Mouse (Mus musculus) midbrain, embryonic 10.5 days (tissue): ENCODE data around the gene Rbfox1. TPM values are rescaled to one million over a fixed set of nuclear protein-coding genes. Genes with fewer than 3 reads are reported as not detected.

Source experiments
- DNase-seq: peaks from one replicate; pipeline ENCODE4 v3.0.0-alpha.2; 2017; ENCODE audit warnings: low spot score
- H3K27ac ChIP-seq: fragments of 300-500 bp; sonication (generic); replicated peaks from 2 replicates; pipeline ENCODE4 v1.5.1; 2016; ENCODE audit warnings: mild to moderate bottlenecking
- H3K27me3 ChIP-seq: fragments of 300-500 bp; sonication (generic); 2 replicates; pipeline ENCODE4 v1.6.1; 2016; ENCODE audit warnings: low read depth, mild to moderate bottlenecking; ENCODE audit not compliant: poor library complexity, severe bottlenecking
- H3K36me3 ChIP-seq: fragments of 300-500 bp; sonication (generic); 2 replicates; pipeline ENCODE4 v1.6.1; 2016; ENCODE audit warnings: mild to moderate bottlenecking, moderate library complexity
- H3K4me1 ChIP-seq: fragments of 300-500 bp; sonication (generic); 2 replicates; pipeline ENCODE4 v1.6.1; 2016
- H3K4me3 ChIP-seq: fragments of 300-500 bp; sonication (generic); 2 replicates; pipeline ENCODE4 v1.5.1; 2016; ENCODE audit warnings: mild to moderate bottlenecking, moderate library complexity
- H3K9me3 ChIP-seq: fragments of 300-500 bp; sonication (generic); replicated peaks from 2 replicates; pipeline ENCODE4 v1.6.1; 2016; ENCODE audit warnings: mild to moderate bottlenecking
- WGBS: fragments of 180-500 bp; shearing (Covaris S2); methylation state at CpG from one replicate; pipeline ENCODE4 v1.1.7; 2016; 5-methylcytosine and 5-hydroxymethylcytosine counted together
- polyA plus RNA-seq: library from polyadenylated mRNA; unstranded; fragments of >200 nt; fragmentation: Nextera tagmentation; extraction: Ambion mirVana; gene quantifications from 2 replicates; pipeline ENCODE4 v1.2.1, GENCODE M21; 2016

The Rbfox1 gene
- polyA plus RNA-seq, 1 experiment from 2014 or later, result 2.5 TPM

DNA sequence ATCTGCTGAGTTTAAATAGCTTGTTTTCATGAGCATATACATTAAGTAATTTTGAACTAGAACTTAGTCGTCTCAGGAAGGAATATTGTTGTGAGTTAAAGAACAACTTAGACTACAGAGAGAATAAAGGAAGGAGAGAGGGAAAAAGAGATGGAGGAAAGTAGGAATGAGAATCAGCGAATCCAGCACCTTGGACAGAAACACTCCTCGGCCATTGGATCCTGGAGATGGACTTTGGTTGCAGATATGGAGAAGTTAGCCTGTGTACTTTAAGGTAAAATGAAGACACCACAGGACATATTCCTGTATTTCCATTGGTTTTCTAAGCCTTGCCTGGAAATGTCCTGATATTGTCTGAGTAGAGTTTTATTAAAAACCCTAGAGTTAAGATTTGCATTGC, 1045.6 kb downstream of the Rbfox1 start:
- no peak for DNase-seq
- 71% methylated on average over 3 of the region's 3 CpGs for WGBS
- Histone ChIP-seq H3K4me3 (no peak overlapping the region), H3K36me3 (no peaks in the 10 kb centered on the region), H3K4me1 (no peaks in the 10 kb centered on the region), H3K27me3 (no peaks in the 10 kb centered on the region), H3K27ac (no peak overlapping the region), H3K9me3 (no peaks in the 10 kb centered on the region)

DNA sequence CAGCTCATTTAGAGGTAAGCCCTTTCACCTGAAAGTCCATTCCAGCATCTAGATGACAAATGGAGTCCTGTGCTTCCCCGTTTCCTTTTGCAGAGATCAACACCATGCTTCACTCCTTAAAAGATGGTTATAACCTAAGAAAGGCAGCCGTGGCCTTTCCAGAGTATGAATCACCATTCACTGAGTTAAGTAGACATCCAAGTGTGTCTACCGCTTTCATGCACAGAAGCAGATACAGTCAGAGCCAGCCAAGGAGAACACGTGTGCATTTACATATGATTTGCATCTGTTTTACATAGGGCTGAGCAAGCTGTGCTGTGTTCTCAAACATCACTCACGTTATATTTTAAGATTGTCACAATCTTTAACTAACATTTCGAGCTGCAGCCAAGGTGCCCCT, 1061.0 kb downstream of the Rbfox1 start:
- Histone ChIP-seq H3K4me1 (no peaks in the 10 kb centered on the region), H3K36me3 (no peaks in the 10 kb centered on the region), H3K9me3 (no peaks in the 10 kb centered on the region), H3K27ac (no peak overlapping the region), H3K27me3 (no peaks in the 10 kb centered on the region), H3K4me3 (no peak overlapping the region)
- no peak for DNase-seq
- 88% methylated on average over 6 of the region's 6 CpGs for WGBS

DNA sequence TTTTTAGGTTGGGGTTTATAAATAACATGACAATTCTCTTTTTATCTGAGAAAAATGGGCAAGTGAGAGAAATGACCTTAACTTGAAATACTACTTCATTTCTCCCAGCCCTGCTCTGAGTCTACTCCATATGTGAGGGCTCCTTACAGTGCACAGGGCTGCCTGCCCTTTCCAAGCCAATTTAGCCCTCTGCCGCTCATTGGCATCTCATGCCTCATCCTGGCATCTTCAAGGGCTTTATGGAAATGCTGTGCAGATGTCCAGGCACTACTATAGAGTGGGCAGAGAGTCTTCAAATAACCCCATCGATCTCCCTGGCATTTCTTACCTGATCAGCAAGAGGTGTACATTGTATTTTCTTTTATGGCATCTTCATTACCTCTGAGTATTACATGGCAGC, 1064.5 kb downstream of the Rbfox1 start:
- no peaks in the 10 kb centered on the region for H3K36me3 ChIP-seq
- no peaks in the 10 kb centered on the region for H3K27me3 ChIP-seq

DNA sequence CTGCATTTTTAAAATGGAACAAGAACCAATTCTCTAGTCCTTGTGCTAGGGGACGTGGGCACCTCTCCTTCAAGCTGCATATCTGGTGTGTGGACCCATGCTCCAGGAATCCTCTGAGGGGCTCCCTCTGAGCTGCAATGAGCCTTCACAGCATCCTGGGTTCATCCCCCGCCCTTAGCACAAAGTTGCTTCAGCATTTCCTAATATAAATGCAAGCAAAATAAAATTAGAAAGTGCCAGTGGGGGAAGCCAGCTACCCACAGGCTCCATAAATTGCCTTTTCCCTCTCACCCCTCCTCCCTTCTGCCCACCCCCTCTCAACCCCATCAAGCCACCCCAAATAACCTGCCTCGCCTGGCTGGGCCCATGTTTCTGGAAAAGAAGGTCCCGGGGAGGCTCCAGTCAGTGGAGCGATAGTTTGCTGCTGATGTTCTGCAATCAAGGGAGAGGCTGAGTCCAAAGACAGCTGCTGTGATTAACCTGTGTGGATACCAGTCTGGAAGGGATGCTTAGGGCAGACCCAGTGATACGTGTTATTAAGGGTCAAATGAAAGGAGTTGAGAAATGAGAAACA, 1070.0 kb downstream of the Rbfox1 start:
- no peak overlapping the region for H3K27ac ChIP-seq
- H3K9me3 ChIP-seq, result no peaks in the 10 kb centered on the region
- DNase-seq, result no peak
- H3K4me3 ChIP-seq, result no peak overlapping the region
- 89% methylated on average over 6 of the region's 6 CpGs for WGBS
- no peaks in the 10 kb centered on the region for H3K4me1 ChIP-seq
- H3K27me3 ChIP-seq, result peaks cover 7% of the 10 kb centered on the region; the same call in 1 of the 2 replicates
- H3K36me3 ChIP-seq, result no peaks in the 10 kb centered on the region

More for the DNA sequence above, 1064.5 kb downstream of the Rbfox1 start:
- 88% methylated on average over 2 of the region's 2 CpGs for WGBS
- Histone ChIP-seq H3K9me3 (no peaks in the 10 kb centered on the region), H3K4me3 (no peak overlapping the region), H3K27ac (no peak overlapping the region), H3K4me1 (no peaks in the 10 kb centered on the region)
- DNase-seq, result no peak

DNA sequence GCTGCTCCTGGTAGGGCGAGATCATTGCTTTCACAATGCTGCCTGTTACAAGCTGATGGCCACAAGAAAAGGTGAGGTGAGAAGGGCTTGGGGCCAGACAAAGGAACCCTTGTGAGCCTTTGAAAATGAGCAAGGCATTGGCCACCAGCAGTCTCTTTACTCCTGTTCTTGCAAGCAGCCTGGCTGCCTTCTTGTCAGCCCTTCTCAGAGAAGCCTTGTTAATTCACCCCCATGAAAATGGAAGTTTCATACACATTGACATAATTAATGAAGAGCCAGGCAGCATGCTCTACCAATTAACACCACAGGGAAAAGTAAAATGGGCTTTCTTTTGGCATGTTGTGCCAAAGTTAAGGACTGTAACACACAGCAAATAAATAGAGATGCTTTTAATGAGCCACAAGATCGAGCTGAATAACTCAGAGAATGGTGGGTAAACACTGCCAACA, 1076.8 kb downstream of the Rbfox1 start:
- DNase-seq, result peak; percentile 14
- peaks cover 30% of the 10 kb centered on the region for H3K4me1 ChIP-seq
- no peak overlapping the region for H3K4me3 ChIP-seq
- H3K27me3 ChIP-seq, result peaks cover 28% of the 10 kb centered on the region; the same call in 1 of the 2 replicates
- WGBS, result 43% methylated on average over 2 of the region's 2 CpGs
- H3K36me3 ChIP-seq, result no peaks in the 10 kb centered on the region
- H3K27ac ChIP-seq, result no peak overlapping the region
- no peaks in the 10 kb centered on the region for H3K9me3 ChIP-seq

DNA sequence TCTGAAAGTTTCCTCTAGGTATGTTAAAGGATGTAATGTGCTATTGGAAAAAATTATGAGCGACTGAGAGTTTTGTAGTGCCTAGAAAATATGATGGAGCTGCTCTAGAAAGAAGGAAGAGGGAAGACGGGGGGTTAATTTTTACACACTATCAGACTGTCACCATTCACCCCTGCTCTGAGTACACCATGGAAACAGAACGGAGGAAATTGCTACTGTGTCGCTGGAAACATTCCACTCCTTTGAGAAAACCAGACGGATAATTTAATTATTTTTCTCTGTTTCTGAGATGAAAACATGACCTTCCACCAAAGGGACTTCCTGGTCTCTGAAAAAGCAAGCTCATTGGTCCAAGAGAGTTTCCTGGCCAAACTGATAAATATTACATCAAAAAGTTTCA, 1077.4 kb downstream of the Rbfox1 start:
- peaks cover 31% of the 10 kb centered on the region; the same call in 1 of the 2 replicates for H3K27me3 ChIP-seq

DNA sequence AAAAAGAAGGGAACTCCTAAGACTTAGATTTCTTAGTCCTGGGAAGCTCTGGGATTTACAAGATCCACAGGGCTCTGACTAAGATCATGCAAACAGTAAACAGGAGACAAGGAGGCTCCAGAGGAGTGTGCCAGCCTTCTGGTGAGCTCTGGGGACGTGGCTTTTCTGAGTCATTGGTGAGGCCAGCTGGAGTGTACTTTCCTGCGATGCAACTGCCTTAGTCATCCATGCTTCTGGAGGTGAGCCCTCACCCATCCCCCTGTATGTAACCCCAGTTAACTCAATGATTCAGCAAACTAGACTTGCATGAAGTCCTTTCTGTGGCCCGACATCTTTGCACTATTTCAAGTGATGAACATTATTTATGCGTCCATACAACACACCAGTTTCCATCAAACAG, 1078.4 kb downstream of the Rbfox1 start:
- 84% methylated on average over 4 of the region's 4 CpGs for WGBS
- DNase-seq, result no peak
- peaks cover 34% of the 10 kb centered on the region; the same call in 1 of the 2 replicates for H3K27me3 ChIP-seq
- peaks cover 30% of the 10 kb centered on the region for H3K4me1 ChIP-seq
- H3K9me3 ChIP-seq, result no peaks in the 10 kb centered on the region
- H3K4me3 ChIP-seq, result no peak overlapping the region
- no peak overlapping the region for H3K27ac ChIP-seq
- no peaks in the 10 kb centered on the region for H3K36me3 ChIP-seq

More for the DNA sequence above, 1077.4 kb downstream of the Rbfox1 start:
- Histone ChIP-seq H3K4me3 (no peak overlapping the region), H3K27ac (no peak overlapping the region), H3K36me3 (no peaks in the 10 kb centered on the region), H3K4me1 (peaks cover 30% of the 10 kb centered on the region), H3K9me3 (no peaks in the 10 kb centered on the region)
- 65% methylated on average over 5 of the region's 5 CpGs for WGBS
- no peak for DNase-seq

DNA sequence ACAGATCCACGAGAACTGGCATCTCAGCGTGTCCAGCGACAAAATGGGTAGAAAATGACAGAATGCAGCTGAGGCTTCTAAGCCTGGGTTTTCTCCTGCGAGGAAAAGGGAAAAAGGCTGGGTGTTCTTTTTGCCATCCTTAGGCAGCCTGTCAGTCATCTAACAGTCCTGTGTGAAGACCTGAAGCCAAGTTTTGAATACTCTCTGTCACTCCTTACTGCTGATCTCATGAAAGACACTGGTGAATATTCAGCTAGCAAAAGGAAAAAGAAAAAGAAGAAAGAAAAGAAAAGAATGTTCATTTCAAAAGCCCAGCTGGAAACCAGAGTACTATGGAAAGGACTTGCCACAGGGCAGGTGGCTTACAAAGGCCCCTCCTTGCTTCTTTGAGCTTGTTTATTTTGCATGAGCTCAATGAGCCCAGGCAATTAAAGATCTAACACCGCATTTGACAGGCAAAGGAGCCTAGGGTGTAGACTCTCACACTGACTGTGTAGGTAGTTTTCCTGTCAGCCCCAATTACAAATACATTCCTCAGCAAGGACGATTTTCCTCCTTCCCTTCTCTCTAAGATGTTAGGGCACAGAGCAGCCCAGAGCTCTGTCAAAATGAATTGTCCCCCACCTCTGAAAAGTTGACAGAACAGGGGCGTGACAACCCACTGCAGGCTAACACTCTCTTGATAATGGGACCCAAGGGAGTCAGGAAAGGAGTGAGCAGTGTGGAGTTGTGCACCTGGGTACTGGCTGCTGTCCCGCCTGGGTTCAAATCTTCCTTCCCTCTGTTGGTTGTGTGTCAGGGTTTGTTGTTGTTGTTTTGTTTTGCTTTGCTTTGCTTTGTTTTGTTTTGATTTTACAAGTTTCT, 1079.8 kb downstream of the Rbfox1 start:
- WGBS, result 5% methylated on average over 8 of the region's 8 CpGs
- peak; percentile 12 for DNase-seq
- H3K27me3 ChIP-seq, result peaks cover 30% of the 10 kb centered on the region; the same call in 1 of the 2 replicates
- no peak overlapping the region for H3K4me3 ChIP-seq
- 0 out of 2 replicates have a peak overlapping the region, but pooled peaks have one; percentile 17 for H3K27ac ChIP-seq
- H3K9me3 ChIP-seq, result no peaks in the 10 kb centered on the region
- H3K36me3 ChIP-seq, result no peaks in the 10 kb centered on the region
- peaks cover 30% of the 10 kb centered on the region for H3K4me1 ChIP-seq

DNA sequence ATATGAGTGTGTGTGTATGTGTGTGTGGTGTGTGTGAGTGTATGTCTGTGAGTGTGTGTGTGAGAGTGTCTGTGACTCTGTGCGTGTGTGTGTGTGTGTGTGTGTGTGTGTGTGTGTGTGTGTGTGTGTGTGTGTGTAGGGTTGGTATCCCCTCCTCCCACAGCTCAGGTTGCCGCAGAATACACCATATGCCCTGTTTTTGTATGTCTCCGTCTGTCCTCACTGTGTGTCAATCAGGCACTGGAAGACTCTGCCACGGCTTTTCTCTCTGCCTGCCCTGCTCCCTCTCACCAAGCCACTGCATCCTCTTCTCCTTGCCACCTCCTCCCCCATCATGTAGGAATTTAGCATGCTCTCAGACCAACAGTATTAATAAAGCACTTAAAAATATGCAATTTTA, 1084.8 kb downstream of the Rbfox1 start:
- H3K4me3 ChIP-seq, result no peak overlapping the region

DNA sequence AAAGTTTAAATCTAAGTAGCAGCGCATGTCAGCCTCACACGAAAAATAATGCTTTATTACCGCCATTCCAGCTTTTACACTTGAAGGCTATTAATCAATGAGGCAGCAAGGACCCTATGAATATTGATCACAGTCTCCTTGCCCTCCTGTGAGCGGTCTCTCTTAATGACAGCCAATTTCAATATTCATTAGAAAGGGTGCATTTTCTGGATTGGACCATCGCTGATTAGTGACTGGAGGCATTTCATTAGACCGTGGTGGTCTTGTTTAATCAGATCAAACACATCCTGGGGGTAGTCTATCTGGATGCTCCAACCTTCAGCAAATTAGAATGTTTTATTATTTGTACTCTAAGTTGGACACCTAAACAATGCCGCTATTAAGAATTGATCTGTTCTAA, 1091.2 kb downstream of the Rbfox1 start:
- no peak for DNase-seq
- H3K4me1 ChIP-seq, result no peaks in the 10 kb centered on the region
- no peak overlapping the region for H3K4me3 ChIP-seq
- no peak overlapping the region for H3K27ac ChIP-seq
- no peaks in the 10 kb centered on the region for H3K9me3 ChIP-seq
- WGBS, result 89% methylated on average over 7 of the region's 7 CpGs
- H3K36me3 ChIP-seq, result no peaks in the 10 kb centered on the region
- no peaks in the 10 kb centered on the region for H3K27me3 ChIP-seq

More for the DNA sequence above, 1084.8 kb downstream of the Rbfox1 start:
- Histone ChIP-seq H3K27ac (no peak overlapping the region), H3K27me3 (peaks cover 12% of the 10 kb centered on the region; the same call in 1 of the 2 replicates), H3K4me1 (peaks cover 10% of the 10 kb centered on the region), H3K9me3 (no peaks in the 10 kb centered on the region), H3K36me3 (no peaks in the 10 kb centered on the region)
- DNase-seq, result no peak
- WGBS, result 79% methylated on average over 3 of the region's 4 CpGs

DNA sequence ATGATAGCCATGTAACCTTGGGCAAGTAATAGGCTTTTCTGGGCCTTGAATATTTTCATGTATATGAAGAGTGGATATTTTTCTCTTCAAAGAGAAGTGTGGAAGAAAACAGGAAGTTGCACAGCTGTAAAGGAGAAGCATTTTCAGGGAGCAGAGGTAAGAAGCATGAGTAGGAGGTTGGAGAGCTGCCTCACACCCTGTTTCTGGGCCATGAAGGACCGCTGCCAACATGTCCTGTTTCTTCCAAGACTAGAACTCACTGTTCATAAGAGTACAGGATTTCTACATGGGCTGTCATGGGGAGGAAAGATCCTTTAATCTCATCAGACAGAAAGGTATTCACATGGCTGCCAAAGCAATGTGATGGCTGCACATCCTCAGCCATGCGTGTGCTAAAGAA, 1098.8 kb downstream of the Rbfox1 start:
- 98% methylated on average over 2 of the region's 2 CpGs for WGBS
- no peak overlapping the region for H3K27ac ChIP-seq
- H3K9me3 ChIP-seq, result no peaks in the 10 kb centered on the region
- no peaks in the 10 kb centered on the region for H3K36me3 ChIP-seq
- DNase-seq, result no peak
- no peaks in the 10 kb centered on the region for H3K4me1 ChIP-seq
- H3K4me3 ChIP-seq, result no peak overlapping the region
- no peaks in the 10 kb centered on the region for H3K27me3 ChIP-seq

DNA sequence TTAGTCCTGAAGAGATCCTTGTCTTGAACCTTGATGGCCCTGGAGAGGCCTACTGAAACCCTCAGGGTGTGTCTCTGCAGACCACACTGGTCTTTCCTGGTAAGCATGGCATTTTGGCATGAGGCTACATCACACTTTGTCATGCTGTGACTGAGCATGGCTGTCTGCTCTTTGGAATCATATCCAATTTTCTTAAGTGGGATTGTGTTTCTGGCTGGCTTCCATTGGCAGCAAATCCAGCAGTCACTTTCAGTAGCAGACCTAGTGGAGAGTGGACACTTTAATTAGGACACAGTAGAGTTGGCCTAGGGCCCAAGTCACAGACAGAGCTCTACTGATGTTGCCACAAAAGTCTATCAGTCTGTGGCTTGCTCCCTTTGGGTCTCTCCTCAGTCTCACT, 1100.9 kb downstream of the Rbfox1 start:
- H3K9me3 ChIP-seq, result no peaks in the 10 kb centered on the region
- DNase-seq, result no peak
- no peaks in the 10 kb centered on the region for H3K36me3 ChIP-seq
- no peak overlapping the region for H3K4me3 ChIP-seq
- no peaks in the 10 kb centered on the region for H3K4me1 ChIP-seq
- H3K27me3 ChIP-seq, result no peaks in the 10 kb centered on the region
- H3K27ac ChIP-seq, result no peak overlapping the region

DNA sequence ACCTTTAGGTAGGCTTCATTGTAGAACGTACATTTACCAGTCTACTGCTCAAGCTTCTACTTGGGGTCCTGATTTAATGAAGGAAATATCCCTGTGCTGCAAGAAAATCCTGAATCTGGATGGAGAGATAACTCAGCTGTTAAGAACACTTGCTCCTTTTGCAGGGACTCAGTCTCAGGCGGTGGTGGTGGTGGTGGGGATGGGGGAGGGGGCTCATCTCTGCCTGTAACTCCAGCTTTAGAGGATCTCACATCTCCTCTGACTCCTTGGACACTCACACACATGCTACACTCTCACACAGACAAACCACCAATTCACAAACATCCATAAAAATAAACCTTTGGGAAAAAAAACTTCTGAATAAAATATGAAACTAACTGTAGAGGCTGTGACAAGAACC, 1101.3 kb downstream of the Rbfox1 start:
- no peaks in the 10 kb centered on the region for H3K36me3 ChIP-seq
- H3K27me3 ChIP-seq, result no peaks in the 10 kb centered on the region
- no peak overlapping the region for H3K4me3 ChIP-seq
- WGBS, result 73% methylated on average over 2 of the region's 2 CpGs
- DNase-seq, result no peak
- H3K4me1 ChIP-seq, result no peaks in the 10 kb centered on the region
- no peak overlapping the region for H3K27ac ChIP-seq
- peaks cover 3% of the 10 kb centered on the region; the same call in 1 of the 2 replicates for H3K9me3 ChIP-seq
